ENCODE assay signal across 24 mouse cellular contexts in the genomic region with DNA sequence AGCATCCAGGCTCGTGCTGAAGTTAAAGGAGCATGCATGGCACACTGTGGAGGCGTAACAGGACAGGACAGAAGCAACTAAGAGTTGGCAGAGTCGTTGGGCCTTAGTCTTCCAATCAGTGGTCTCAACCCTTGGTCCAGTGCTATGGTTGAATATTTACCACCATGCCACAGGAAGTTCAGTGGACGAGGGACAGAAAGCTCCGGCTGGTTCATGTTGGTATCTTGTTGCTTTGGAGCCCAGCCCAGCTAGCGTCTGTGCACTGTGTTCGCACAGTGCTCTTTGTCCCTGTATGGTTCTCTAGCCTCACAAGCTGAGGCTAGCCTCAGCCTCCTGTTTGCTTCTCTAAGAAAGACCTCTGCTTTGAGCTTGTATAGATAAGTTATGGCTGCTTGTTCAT.
DNase-seq lines count a peak whose midpoint lies in the region; ATAC-seq and TF ChIP-seq lines count a peak whose summit lies in the region.
"Had no signal": no experiment of that assay in that cellular context is flagged by ENCODE, and none has a peak within 500 bp of the region (broad histone marks: within the 10 kb centered on the region; RNA-seq: fewer than 3 reads in every experiment).

No protein-coding gene starts in this region.

- no peaks in the 10 kb centered on the region for H3K79me2 ChIP-seq in macrophage (ENCODE audit: inconsistent target)

- no peaks in the 10 kb centered on the region for H3K27me3 ChIP-seq in kidney, embryonic 16.5 days (ENCODE audit: insufficient read depth, low read length)
- H3K27me3 ChIP-seq in stomach, embryonic 14.5 days (ENCODE audit: control insufficient read depth, insufficient read depth, low read length), result no peaks in the 10 kb centered on the region
- no peaks in the 10 kb centered on the region for H3K27me3 ChIP-seq in stomach, postnatal 0 days (ENCODE audit: control insufficient read depth, insufficient read depth, low read length)
- H3K27me3 ChIP-seq: embryonic facial prominence, embryonic 15.5 days; heart, embryonic 12.5 days had no signal

- peak; percentile 71 for DNase-seq in kidney, adult 11 months
- no peak for DNase-seq in stomach, postnatal 0 days (ENCODE audit: low spot score)
- no peak for DNase-seq in ovary, postnatal 14 days (ENCODE audit: low spot score)
- DNase-seq: adrenal gland, adult 8-10 months; adrenal gland, postnatal 36 days; B cell, adult 2 months; cerebellum, adult 11 months; cerebellum, adult 8-10 months; cerebellum, postnatal 14 days; embryo, embryonic 11 days; gastrocnemius, adult 2 months; gastrocnemius, postnatal 25 days; heart, postnatal 36 days had no signal

- ATAC-seq in kidney, embryonic 16.5 days (ENCODE audit: low FRiP score, low TSS enrichment), result no peak
- no peak for ATAC-seq in stomach, embryonic 14.5 days (ENCODE audit: insufficient number of reproducible peaks, insufficient read depth, low FRiP score, low read depth)
- ATAC-seq in stomach, postnatal 0 days (ENCODE audit: low FRiP score, low TSS enrichment), result no peak
- ATAC-seq in inflammation-experienced regulatory T-cells, adult 6 months, result no peak
- ATAC-seq: CD4-positive, CD25-positive, alpha-beta regulatory T cell, adult 4 months; forebrain, embryonic 14.5 days had no signal

- WGBS in kidney, embryonic 16.5 days, result 77% methylated on average over 7 of the region's 7 CpGs
- 65% methylated on average over 7 of the region's 7 CpGs for WGBS in stomach, embryonic 14.5 days
- WGBS in stomach, postnatal 0 days, result 66% methylated on average over 7 of the region's 7 CpGs
- WGBS in macrophage (ENCODE audit: missing documents), result 97% methylated on average over 7 of the region's 7 CpGs

- no peak overlapping the region for H3K27ac ChIP-seq in kidney, embryonic 16.5 days (ENCODE audit: low read length)
- H3K27ac ChIP-seq in stomach, embryonic 14.5 days (ENCODE audit: low read length), result peak overlapping the region; percentile 58; the same call in 1 of the 2 replicates
- no peak overlapping the region for H3K27ac ChIP-seq in stomach, postnatal 0 days (replicated peaks)
- H3K27ac ChIP-seq in macrophage, result peak overlapping the region; percentile 96
- H3K27ac ChIP-seq: embryonic facial prominence, embryonic 15.5 days; forebrain, embryonic 10.5 days; gastrocnemius, adult 2 months had no signal

- H3K9ac ChIP-seq in kidney, embryonic 16.5 days (replicated peaks; ENCODE audit: low read length), result no peak overlapping the region
- no peak overlapping the region for H3K9ac ChIP-seq in stomach, embryonic 14.5 days (replicated peaks; ENCODE audit: low read depth, low read length)
- no peak overlapping the region for H3K9ac ChIP-seq in stomach, postnatal 0 days (ENCODE audit: low read length)
- H3K9ac ChIP-seq: embryonic facial prominence, embryonic 15.5 days; heart, embryonic 12.5 days had no signal

- peaks cover 35% of the 10 kb centered on the region for H3K4me1 ChIP-seq in kidney, embryonic 16.5 days (ENCODE audit: insufficient read depth, low read length)
- H3K4me1 ChIP-seq in stomach, embryonic 14.5 days (ENCODE audit: control insufficient read depth, insufficient read depth, low read length), result 0 out of 2 replicates have a peak, but pooled peaks cover 3% of the 10 kb centered on the region
- no peaks in the 10 kb centered on the region for H3K4me1 ChIP-seq in stomach, postnatal 0 days (replicated peaks; ENCODE audit: control insufficient read depth, insufficient read depth)

- H3K4me3 ChIP-seq in kidney, embryonic 16.5 days (ENCODE audit: low read length), result no peak overlapping the region
- H3K4me3 ChIP-seq in stomach, embryonic 14.5 days (ENCODE audit: low read depth, low read length), result no peak overlapping the region
- H3K4me3 ChIP-seq in stomach, postnatal 0 days (ENCODE audit: low read depth, low read length), result no peak overlapping the region
- no peak overlapping the region for H3K4me3 ChIP-seq in macrophage (ENCODE audit: inconsistent target)
- H3K4me3 ChIP-seq: embryonic facial prominence, embryonic 15.5 days; erythroblast, embryonic 14.5 days; forebrain, embryonic 10.5 days; gastrocnemius, adult 2 months; heart, embryonic 12.5 days had no signal

- no peaks in the 10 kb centered on the region for H3K9me3 ChIP-seq in kidney, embryonic 16.5 days (ENCODE audit: low read length)
- H3K9me3 ChIP-seq in stomach, embryonic 14.5 days (ENCODE audit: control insufficient read depth, low read depth, low read length), result no peaks in the 10 kb centered on the region
- no peaks in the 10 kb centered on the region for H3K9me3 ChIP-seq in stomach, postnatal 0 days (ENCODE audit: control insufficient read depth, low read length)
- H3K9me3 ChIP-seq: embryonic facial prominence, embryonic 15.5 days; forebrain, embryonic 10.5 days; heart, embryonic 12.5 days had no signal

- peaks cover 34% of the 10 kb centered on the region for H3K36me3 ChIP-seq in kidney, embryonic 16.5 days (ENCODE audit: insufficient read depth, low read length)
- peaks cover 24% of the 10 kb centered on the region for H3K36me3 ChIP-seq in stomach, embryonic 14.5 days (ENCODE audit: control insufficient read depth, insufficient read depth, low read length)
- peaks cover 4% of the 10 kb centered on the region; the same call in 1 of the 2 replicates for H3K36me3 ChIP-seq in stomach, postnatal 0 days (ENCODE audit: control insufficient read depth, insufficient read depth, low read length)
- peaks cover 31% of the 10 kb centered on the region for H3K36me3 ChIP-seq in macrophage (ENCODE audit: inconsistent target)
- H3K36me3 ChIP-seq: G1E had no signal

- no peak for TF ChIP-seq CTCF in stomach, postnatal 0 days (IDR thresholded peaks at IDR 0.05; ENCODE audit: low read depth)

- H3K4me2 ChIP-seq in kidney, embryonic 16.5 days (replicated peaks; ENCODE audit: low read depth, low read length), result no peak overlapping the region
- no peak overlapping the region for H3K4me2 ChIP-seq in stomach, embryonic 14.5 days (replicated peaks; ENCODE audit: low read depth, low read length)
- no peak overlapping the region for H3K4me2 ChIP-seq in stomach, postnatal 0 days (replicated peaks; ENCODE audit: low read depth)
- H3K4me2 ChIP-seq: embryonic facial prominence, embryonic 15.5 days; heart, embryonic 12.5 days had no signal

- no peak for TF ChIP-seq EP300 in stomach, postnatal 0 days (optimal IDR thresholded peaks at IDR 0.05)

Comparison
In these comparisons a context has a peak if more than half of its experiments do, and no peak if none do; other contexts are left out.
1. H3K27ac ChIP-seq: peak in stomach, embryonic 14.5 days (single experiment) and macrophage (single experiment); none in kidney, embryonic 16.5 days (single experiment) and stomach, postnatal 0 days (single experiment).